Mouse (Mus musculus): Measurements from ENCODE around the gene Ppm1a.

- TF ChIP-seq POLR2A (IDR thresholded peaks at IDR 0.05; ENCODE audit: borderline replicate concordance, extremely low read depth, insufficient read depth, insufficient read length, poor library complexity, severe bottlenecking) (no peak), CTCF (IDR thresholded peaks at IDR 0.05; ENCODE audit: borderline replicate concordance, extremely low read depth, insufficient read depth, insufficient read length) (no peak)
Observed at GRCm38 (mm10) chr12:72727021-72727420, 30.2 kb upstream of the Ppm1a start.
